Mouse (Mus musculus): Measurements from ENCODE around the gene Atp6v1g2. TPM values are rescaled to one million over a fixed set of nuclear protein-coding genes. Genes with fewer than 3 reads are reported as not detected.

Atp6v1g2 gene
- polyA plus RNA-seq, 1 experiment: 0.04 TPM

DNA sequence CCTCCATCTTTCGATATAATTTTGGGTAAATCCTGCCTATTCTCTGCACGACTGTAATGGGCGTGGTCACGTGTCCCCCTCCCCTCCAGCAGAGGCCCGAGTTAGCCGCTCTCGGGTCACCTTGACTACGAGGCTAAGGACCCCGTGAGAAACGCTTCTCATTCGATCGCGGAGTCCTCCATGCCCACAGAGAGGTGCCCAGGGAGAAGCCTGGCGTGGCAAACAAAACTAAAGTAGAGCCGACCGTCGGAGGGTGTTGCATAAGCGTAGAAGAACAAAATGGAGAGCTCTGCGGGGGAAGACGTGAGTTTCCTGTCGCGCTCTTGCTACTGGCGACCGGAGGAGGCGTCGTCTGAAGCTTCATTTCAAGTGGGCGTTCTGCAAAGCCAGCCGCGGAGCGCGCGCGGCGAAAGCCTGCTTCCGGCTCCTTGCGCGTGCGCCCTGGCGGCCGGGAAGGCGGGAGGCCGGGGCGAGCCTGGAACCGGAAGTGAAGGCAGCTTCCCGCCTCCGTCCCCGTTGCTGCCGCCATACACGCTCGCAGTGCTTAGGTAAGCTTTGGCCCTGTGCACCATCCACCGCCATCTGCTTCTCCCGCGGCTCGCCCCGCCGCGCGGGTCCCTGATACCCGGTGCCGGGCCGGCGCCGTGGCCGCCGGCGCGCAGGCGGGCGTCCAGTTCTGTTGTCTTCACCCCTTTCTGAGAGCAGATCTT lies 8.0 kb downstream of the Atp6v1g2 start, which contains the start of gene Ddx39b:
Gene Ddx39b, plus strand, starts transcription at position 442 of the 710 bp plus-strand sequence.
- TF ChIP-seq GATA1 (IDR thresholded peaks at IDR 0.05; ENCODE audit: low read length): no peak
- no peak for TF ChIP-seq TAL1 (IDR thresholded peaks at IDR 0.05; ENCODE audit: low read length)
- Histone ChIP-seq H3K27me3 (ENCODE audit: control insufficient read depth) (no peaks in the 10 kb centered on the region), H3K4me3 (replicated peaks) (peak within 1 kb of the TSS; percentile 82), H3K36me3 (ENCODE audit: control insufficient read depth) (peaks cover 38% of the 10 kb centered on the region), H3K4me1 (ENCODE audit: control insufficient read depth) (peaks cover 63% of the 10 kb centered on the region), H3K9me3 (ENCODE audit: control insufficient read depth, low read length) (no peaks in the 10 kb centered on the region)

DNA sequence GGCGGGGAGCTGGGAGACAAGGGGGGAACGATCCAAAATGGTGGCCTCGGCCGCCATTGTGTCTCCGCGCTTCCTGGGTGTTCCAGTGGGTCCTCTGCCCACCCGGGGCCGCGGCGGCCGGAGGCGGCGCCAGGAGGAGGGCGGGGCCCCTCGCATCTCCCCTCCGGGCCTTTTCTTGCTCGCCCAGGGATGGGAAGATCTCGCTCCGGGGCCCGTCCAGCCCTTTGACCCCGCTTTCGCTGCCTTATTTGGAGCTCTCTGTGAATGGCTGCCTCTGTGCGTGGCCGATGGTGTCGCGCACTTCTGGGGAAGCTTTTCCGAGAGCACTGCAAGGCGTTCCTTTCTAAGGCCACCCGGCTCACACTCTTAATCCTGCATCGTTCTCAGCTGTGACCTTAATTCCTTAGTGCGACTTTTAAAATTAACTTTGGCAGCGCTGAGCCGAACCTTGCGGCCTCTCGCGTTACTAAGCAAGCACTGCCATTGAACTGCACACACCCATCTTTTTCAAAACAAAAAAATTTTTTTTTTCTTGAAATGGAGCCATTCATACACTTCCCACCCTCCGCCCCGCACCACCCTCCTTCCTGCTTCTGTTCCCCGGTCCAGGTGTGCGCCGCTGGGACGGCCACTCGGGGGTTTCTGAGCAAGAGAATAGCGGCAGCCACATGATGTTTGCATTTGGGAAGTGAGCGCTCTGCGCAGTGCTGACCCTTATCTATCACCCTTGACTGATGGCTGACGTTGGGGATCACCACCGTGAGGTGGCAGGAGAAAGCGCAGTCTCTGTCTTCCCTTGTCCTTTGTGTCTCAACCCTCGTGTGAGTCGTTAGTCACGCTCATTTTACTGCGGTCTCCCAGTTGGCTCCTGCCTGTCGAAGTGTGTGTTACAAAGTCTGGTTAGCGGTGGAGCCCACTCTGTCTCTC lies 8.8 kb downstream of the Atp6v1g2 start:
- TF ChIP-seq GATA1 (IDR thresholded peaks at IDR 0.05; ENCODE audit: low read length) (peak; percentile 82), TAL1 (IDR thresholded peaks at IDR 0.05; ENCODE audit: low read length) (no peak)
- Histone ChIP-seq H3K27me3 (ENCODE audit: control insufficient read depth) (no peaks in the 10 kb centered on the region), H3K9me3 (ENCODE audit: control insufficient read depth, low read length) (no peaks in the 10 kb centered on the region), H3K4me3 (replicated peaks) (peak overlapping the region; percentile 82), H3K4me1 (ENCODE audit: control insufficient read depth) (peaks cover 61% of the 10 kb centered on the region), H3K36me3 (ENCODE audit: control insufficient read depth) (peaks cover 47% of the 10 kb centered on the region)

DNA sequence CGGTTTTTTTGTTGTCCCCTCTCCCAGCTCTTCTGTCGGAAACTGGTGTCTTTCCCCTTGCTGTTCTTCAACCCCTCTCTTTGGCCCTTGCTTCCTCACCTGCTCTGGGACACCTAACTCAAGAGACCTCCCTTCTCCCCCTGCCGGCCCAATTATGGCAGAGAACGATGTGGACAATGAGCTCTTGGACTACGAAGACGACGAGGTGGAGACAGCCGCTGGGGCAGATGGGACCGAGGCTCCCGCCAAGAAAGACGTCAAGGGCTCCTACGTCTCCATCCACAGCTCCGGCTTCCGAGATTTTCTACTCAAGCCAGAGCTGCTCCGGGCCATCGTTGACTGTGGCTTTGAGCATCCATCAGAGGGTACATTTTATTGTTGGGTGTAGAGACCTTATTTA lies 9.6 kb downstream of the Atp6v1g2 start:
- TF ChIP-seq GATA1 (IDR thresholded peaks at IDR 0.05; ENCODE audit: low read length): no peak
- TF ChIP-seq TAL1 (IDR thresholded peaks at IDR 0.05; ENCODE audit: low read length): no peak
- Histone ChIP-seq H3K4me1 (ENCODE audit: control insufficient read depth) (peaks cover 61% of the 10 kb centered on the region), H3K9me3 (ENCODE audit: control insufficient read depth, low read length) (no peaks in the 10 kb centered on the region), H3K4me3 (replicated peaks) (peak overlapping the region; percentile 82), H3K27me3 (ENCODE audit: control insufficient read depth) (no peaks in the 10 kb centered on the region), H3K36me3 (ENCODE audit: control insufficient read depth) (peaks cover 55% of the 10 kb centered on the region)

DNA sequence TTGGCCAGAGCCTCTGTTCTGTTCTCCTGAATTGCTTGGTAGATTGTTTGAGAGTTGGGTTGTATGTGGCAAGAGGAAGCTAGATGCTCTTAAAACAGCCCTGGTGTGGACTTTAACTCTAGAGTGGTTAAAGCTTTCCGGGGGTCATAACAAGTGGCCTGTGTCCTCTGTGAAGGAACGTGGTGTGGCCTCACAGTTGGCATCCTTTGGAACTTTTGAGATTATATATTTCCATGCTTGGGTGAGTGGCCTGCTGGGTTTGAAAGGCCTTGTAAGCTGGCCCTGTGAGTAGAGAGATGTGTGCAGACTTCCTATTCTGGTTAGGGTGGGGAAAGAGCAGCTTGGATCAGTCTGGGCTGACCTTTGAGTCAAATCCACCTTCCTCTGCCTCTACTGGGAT lies 11.5 kb downstream of the Atp6v1g2 start:
- H3K36me3 ChIP-seq (ENCODE audit: control insufficient read depth): peaks cover 74% of the 10 kb centered on the region
- H3K9me3 ChIP-seq (ENCODE audit: control insufficient read depth, low read length): no peaks in the 10 kb centered on the region
- no peak for TF ChIP-seq GATA1 (IDR thresholded peaks at IDR 0.05; ENCODE audit: low read length)
- TF ChIP-seq TAL1 (IDR thresholded peaks at IDR 0.05; ENCODE audit: low read length): no peak
- H3K27me3 ChIP-seq (ENCODE audit: control insufficient read depth): no peaks in the 10 kb centered on the region
- H3K4me1 ChIP-seq (ENCODE audit: control insufficient read depth): peaks cover 58% of the 10 kb centered on the region
- no peak overlapping the region for H3K4me3 ChIP-seq (replicated peaks)

DNA sequence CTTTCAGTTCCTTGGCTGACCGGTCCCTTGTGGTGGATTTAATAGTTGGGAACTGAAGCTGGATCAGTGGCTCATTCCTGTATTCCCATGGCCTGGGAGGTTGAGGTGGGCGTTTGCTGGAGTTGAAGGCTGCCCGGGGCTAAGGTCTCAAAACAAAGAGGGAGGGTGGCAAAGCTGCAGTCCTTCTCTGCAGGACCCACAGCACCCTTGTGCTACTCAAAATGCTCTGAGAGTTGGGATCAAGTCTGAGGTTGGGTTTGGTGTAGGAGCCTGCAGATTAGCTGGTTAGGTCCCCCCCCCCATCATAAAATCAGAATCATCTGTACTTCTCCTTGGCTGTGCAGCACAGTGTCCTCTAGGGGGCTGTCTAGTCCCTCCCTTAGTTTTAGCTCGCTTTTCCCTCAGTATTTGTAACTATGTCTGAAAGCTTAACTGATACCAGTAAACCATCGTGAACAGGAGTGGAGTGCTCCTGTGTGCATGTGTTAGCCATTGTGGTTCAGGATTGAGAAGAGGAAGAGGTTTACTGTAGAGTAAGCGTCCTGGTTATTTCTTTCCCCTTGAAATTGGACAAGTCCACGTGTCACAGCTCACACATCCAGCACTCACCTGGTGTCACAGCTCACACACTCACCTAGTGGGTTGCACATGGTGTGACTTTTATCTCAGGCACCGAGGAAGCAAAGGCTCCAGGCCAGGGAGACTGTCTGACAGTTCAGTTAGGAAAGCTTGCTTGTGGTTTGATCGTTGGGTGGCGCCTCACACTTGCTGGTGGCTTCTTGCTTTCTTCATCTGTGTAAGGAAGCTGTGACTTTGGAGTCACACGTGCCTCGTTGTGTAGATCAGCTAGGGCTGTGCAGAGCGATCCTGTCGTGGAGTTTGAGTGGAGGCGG lies 12.5 kb downstream of the Atp6v1g2 start:
- no peaks in the 10 kb centered on the region for H3K27me3 ChIP-seq (ENCODE audit: control insufficient read depth)
- H3K4me3 ChIP-seq (replicated peaks): no peak overlapping the region
- TF ChIP-seq GATA1 (IDR thresholded peaks at IDR 0.05; ENCODE audit: low read length): no peak
- no peak for TF ChIP-seq TAL1 (IDR thresholded peaks at IDR 0.05; ENCODE audit: low read length)
- H3K4me1 ChIP-seq (ENCODE audit: control insufficient read depth): peaks cover 49% of the 10 kb centered on the region
- H3K36me3 ChIP-seq (ENCODE audit: control insufficient read depth): peaks cover 84% of the 10 kb centered on the region
- no peaks in the 10 kb centered on the region for H3K9me3 ChIP-seq (ENCODE audit: control insufficient read depth, low read length)

DNA sequence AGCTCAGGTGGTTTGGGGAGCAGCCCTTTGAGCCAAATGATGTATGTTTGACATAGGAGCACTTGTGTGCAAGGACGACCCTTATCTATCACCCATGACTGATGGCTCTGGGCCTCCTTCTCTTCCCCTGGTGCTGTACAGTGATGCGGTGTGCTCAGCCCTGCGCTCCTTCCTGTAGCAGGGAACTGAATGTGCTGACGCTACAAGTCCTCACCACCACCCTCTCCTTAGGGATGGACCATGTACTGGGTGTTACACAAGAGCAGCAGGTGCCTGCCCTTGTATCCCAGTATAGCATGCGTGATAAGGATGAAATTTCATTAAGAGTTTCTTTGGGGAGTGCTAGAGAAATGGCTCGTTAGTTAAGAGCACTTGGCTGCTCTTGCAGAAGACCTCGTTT lies 13.7 kb downstream of the Atp6v1g2 start:
- Histone ChIP-seq H3K4me3 (replicated peaks) (no peak overlapping the region), H3K27me3 (ENCODE audit: control insufficient read depth) (no peaks in the 10 kb centered on the region), H3K36me3 (ENCODE audit: control insufficient read depth) (peaks cover 94% of the 10 kb centered on the region), H3K4me1 (ENCODE audit: control insufficient read depth) (peaks cover 44% of the 10 kb centered on the region), H3K9me3 (ENCODE audit: control insufficient read depth, low read length) (no peaks in the 10 kb centered on the region)
- no peak for TF ChIP-seq TAL1 (IDR thresholded peaks at IDR 0.05; ENCODE audit: low read length)
- TF ChIP-seq GATA1 (IDR thresholded peaks at IDR 0.05; ENCODE audit: low read length): no peak

DNA sequence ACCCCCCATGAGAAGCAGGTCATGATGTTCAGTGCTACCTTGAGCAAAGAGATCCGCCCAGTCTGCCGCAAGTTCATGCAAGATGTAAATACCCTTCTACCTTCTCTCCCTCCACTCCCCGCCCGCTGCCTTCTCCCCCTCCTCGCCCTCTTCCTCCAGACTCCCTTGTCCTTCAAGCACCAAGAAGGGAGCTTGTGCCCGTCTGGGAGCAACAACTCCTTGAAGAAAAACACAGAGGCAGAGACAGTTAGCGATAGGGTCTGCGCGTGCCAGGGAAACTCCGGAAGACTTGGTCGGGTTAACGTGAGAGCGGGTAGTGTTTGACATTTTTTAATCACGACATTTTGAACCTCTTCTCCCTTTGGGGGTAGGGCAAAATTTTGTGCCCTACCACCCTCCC lies 15.5 kb downstream of the Atp6v1g2 start:
- TF ChIP-seq GATA1 (IDR thresholded peaks at IDR 0.05; ENCODE audit: low read length): no peak
- no peak for TF ChIP-seq TAL1 (IDR thresholded peaks at IDR 0.05; ENCODE audit: low read length)
- H3K4me3 ChIP-seq (replicated peaks): no peak overlapping the region
- peaks cover 99% of the 10 kb centered on the region for H3K36me3 ChIP-seq (ENCODE audit: control insufficient read depth)
- no peaks in the 10 kb centered on the region for H3K9me3 ChIP-seq (ENCODE audit: control insufficient read depth, low read length)
- no peaks in the 10 kb centered on the region for H3K27me3 ChIP-seq (ENCODE audit: control insufficient read depth)
- H3K4me1 ChIP-seq (ENCODE audit: control insufficient read depth): peaks cover 29% of the 10 kb centered on the region

GRCm38 (mm10) chr17:35249451-35250197 lies 16.2 kb downstream of the Atp6v1g2 start:
- H3K27me3 ChIP-seq (ENCODE audit: control insufficient read depth): no peaks in the 10 kb centered on the region
- H3K4me3 ChIP-seq (replicated peaks): no peak overlapping the region
- no peaks in the 10 kb centered on the region for H3K9me3 ChIP-seq (ENCODE audit: control insufficient read depth, low read length)
- H3K4me1 ChIP-seq (ENCODE audit: control insufficient read depth): peaks cover 26% of the 10 kb centered on the region
- H3K36me3 ChIP-seq (ENCODE audit: control insufficient read depth): peaks cover 99% of the 10 kb centered on the region
- no peak for TF ChIP-seq TAL1 (IDR thresholded peaks at IDR 0.05; ENCODE audit: low read length)
- no peak for TF ChIP-seq GATA1 (IDR thresholded peaks at IDR 0.05; ENCODE audit: low read length)

Data from erythroblast, embryonic 14.5 days (primary cell).